Mouse (Mus musculus) urinary bladder, postnatal 10 days (tissue): ENCODE data around the gene Faap100.
"Not testable (repeated sequence)": the region's sequence is repeated elsewhere in the genome, so short reads cannot be mapped to it uniquely, and the experiment has no call there.

Source experiments
- DNase-seq: peaks from one replicate; pipeline ENCODE4 v3.0.0; 2022; ENCODE audit warnings: low spot score

Faap100 gene

DNA sequence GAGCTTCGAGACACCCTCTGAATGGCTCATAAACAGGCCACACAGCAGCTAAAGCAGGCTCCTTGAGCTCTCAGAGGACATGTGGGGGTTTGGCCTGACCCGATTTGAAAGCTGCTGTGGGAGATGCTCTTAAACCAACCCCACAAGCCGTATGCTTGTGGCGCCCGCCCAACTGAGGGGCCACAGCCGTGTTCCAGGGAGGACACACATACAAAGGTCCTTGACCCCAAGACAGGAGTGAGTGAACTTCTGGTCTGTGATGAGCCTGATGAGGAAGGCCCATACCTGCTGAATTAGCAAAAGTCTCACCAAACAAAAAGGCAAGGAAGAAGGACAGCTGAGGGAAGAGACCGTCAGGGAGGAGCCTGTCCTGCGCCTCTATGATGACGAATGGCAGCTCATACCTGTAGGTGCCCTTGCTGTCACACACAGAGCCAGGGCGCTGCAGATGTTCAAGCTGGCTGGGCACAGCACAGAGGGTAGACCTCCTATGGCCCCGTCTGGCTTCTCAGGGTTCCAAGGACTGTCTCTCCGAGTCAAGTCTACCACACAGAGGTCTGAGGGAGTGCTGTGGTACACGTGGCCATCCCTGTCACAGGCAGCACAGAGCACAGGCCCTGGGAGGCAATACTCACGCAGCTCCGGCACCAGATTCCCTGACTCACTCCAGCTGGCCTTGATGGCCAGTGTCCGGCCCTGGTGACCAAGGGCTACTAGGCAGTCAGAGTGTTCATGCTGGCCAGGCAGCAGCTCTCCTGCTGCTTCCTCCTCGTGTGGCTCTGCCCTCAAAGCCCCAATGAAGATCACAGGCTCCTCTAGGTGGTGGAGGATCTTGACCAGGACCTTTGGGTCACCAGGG is 2.0 kb downstream of the Faap100 start:
- DNase-seq = no peak

DNA sequence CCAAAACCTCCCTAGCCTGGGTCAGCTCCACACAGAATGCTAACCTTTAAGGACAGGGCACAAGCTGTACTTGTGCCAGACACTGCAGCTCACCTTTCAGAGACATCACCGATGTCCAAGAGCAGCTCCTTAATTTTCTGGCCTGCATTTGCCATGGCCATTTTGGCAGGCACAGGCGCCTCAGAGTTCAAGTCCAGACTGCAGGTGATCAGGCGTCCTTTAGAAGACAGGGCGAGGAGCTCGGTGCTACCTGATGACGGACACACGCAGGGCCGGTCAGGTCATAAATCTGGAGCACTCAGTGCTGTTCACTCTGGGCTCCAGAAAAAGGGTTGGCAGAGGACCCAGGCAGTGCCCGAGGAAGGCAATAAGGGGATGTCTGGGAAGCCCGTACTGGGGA is 3.2 kb downstream of the Faap100 start:
- DNase-seq = no peak

- no peak for DNase-seq
Observed at GRCm38 (mm10) chr11:120373820-120374586, 4.6 kb downstream of the Faap100 start.

GRCm38 (mm10) chr11:120373025-120373424 is 5.5 kb downstream of the Faap100 start:
- DNase-seq = no peak

GRCm38 (mm10) chr11:120369656-120370055 is 8.9 kb downstream of the Faap100 start:
- no peak for DNase-seq

DNA sequence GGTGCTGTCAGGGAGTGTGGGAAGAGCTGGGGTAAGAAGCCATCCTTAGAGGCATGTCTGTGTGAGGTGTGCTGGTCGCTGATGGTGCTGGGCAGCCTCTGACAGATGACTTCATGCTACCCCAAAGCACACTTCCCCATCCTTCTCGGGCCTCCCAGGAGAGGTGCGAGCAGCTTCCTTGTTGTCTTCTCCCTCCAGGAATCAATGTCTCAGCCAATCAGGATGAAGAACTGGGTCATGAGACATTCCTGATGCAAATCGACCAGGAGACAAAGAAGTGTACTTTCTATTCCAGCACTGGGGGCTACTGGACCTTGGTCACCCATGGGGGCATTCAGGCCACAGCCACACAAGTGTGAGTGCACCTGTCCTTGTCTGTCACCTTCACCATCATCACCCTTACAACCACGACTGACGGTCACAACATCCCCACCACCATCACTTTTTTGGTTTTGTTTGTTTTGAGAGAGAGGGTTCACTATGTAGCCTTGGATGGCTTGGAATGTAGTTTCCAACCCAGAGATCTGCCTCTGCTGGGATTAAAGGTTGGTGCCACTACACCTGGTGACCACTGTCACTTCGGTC is 12.0 kb downstream of the Faap100 start:
- no peak for DNase-seq

- no peak for DNase-seq
Observed at GRCm38 (mm10) chr11:120362891-120363290, 15.7 kb downstream of the Faap100 start.

DNA sequence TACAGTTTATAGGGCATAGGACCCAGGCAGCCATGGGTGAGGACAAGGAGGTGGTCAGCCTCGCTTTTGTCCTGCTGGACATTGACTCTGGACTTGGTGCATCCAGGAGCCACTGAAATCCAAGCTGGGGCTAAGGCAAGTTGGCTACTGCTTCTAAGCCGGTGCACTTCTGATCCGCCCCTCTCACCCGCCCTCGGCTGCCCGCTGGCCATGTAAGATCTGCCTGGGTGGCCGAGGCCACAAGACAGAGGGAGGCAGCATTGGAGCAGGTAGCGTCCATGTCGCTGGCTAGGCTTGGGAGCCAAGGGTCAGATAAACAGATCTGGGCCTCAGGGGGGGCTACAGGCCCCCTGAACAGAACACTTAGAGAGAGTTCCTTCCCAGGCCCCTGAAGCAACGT is 17.3 kb downstream of the Faap100 start, which contains the start of gene Fscn2:
TSS of gene Fscn2 (plus strand) at position 240 of the 400 bp plus-strand sequence.
- no peak for DNase-seq

DNA sequence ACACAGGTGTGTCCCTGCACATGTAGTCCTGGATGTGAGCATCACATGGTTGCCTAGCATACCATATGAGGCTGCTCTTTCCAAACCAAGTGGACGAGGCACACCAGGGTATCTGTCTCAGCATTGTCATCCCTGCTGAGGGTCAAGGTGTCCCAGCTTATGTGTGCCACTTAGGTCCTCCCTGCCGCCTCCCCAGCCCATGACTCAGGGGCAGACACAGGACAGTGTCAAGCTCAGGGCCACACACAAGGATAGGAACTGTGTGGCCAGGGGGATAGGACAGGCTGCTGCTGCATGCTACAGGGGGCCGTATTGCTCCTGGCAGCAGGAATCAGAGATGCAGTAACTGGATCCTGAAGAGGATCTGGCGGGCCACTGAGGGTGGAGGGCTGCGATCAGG is 17.8 kb downstream of the Faap100 start:
- no peak for DNase-seq

DNA sequence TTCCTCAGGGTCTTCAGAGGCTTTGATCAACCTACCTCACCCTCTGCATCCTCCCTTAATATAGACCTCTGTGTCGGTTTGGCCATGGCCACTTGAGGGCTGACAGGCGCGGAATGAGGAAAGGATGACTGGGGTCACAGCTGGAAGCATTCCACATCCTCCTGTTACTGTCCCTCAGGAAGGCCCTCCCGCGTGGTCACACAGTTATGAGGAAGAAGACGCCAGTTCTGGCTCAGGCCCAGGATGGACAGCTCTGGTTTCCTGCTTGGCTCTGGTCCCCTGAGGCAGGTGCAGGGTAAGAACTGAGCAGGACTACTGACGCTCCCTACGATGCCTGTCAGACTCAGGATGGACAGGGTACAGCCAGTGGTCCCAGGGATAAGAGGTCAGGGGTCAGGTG is 18.5 kb downstream of the Faap100 start:
- no peak for DNase-seq

GRCm38 (mm10) chr11:120359391-120359790 is 19.2 kb downstream of the Faap100 start:
- no peak for DNase-seq

GRCm38 (mm10) chr11:120357791-120358401 is 20.7 kb downstream of the Faap100 start:
- no peak for DNase-seq

- DNase-seq = no peak
Observed at GRCm38 (mm10) chr11:120356900-120357299, 21.7 kb downstream of the Faap100 start.

- no peak for DNase-seq
Observed at GRCm38 (mm10) chr11:120356319-120356840, 22.2 kb downstream of the Faap100 start.

- peak; percentile 4 for DNase-seq
Observed at GRCm38 (mm10) chr11:120355277-120356039, 23.1 kb downstream of the Faap100 start.

DNA sequence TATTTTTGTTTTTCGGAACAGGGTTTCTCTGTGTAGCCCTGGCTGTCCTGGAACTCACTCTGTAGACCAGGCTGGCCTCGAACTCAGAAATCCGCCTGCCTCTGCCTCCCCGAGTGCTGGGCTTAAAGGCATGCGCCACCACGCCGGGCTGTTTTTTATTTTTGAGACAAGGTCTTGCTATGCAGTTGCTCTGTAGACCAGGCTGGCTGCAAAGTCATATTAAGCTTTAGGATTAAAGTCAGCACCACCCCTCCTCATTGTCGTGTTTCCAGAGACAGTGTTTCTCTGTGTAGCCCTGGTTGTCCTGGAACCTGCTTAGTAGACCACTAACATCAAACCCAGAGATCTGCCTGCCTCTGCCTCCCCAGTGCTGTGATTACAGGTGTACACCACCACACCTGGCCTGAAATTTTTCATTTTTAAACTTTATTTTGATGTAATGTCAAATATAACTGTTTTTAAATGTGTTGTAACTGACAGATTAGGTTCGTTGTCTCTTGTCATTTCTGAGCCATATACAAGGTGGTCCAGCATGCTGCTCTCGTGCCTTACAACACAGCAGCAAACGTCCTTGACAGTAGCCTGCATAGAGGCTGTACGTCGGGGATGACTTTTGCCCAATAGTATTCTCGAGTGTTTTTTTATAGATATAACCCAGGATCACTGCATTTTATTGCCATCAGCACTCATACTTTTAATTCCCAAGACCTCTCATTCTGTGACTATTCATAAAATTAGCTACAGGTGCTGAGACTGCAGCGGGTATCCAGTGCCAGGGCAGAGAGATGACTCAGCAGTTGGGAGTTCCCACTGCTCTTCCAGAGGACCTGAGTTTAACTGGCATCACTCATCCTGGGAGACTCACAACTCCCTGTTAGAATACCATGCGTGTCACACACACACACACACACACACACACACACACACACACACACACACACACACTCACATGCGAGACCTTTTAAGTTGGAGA is 24.0 kb downstream of the Faap100 start:
- no peak for DNase-seq

- DNase-seq = peak; percentile 66
Observed at GRCm38 (mm10) chr11:120353500-120354303, 24.9 kb downstream of the Faap100 start.

- DNase-seq = peak; percentile 12
Observed at GRCm38 (mm10) chr11:120352571-120353290, 25.8 kb downstream of the Faap100 start.

DNA sequence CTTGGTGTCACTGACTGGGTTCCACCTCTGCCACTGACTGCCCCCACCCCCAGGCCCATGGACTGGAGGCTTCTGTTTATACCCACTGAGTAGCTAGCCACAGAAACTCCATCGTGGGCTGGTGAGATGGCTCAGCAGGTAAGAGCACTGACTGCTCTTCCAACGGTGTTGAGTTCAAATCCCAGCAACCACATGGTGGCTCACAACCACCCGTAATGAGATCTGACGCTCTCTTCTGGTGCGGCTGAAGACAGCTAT is 26.5 kb downstream of the Faap100 start:
- not testable (repeated sequence) for DNase-seq
